ENCODE assay signal across 27 mouse cellular contexts in genomic region chr9:14921254-14921653, GRCm38 (mm10). TPM values are rescaled to one million over a fixed set of nuclear protein-coding genes. Genes with fewer than 3 reads are reported as not detected.
DNase-seq lines count a peak whose midpoint lies in the region; ATAC-seq and TF ChIP-seq lines count a peak whose summit lies in the region.
"Had no signal": no experiment of that assay in that cellular context is flagged by ENCODE, and none has a peak within 500 bp of the region (broad histone marks: within the 10 kb centered on the region; RNA-seq: fewer than 3 reads in every experiment).

No protein-coding gene starts in this region.

- H3K4me2 ChIP-seq in forebrain, postnatal 0 days (ENCODE audit: low read depth), result no peak overlapping the region
- no peak overlapping the region for H3K4me2 ChIP-seq in forebrain, embryonic 12.5 days
- H3K4me2 ChIP-seq in midbrain, embryonic 11.5 days, result no peak overlapping the region
- H3K4me2 ChIP-seq in midbrain, embryonic 15.5 days, result no peak overlapping the region

- H3K27me3 ChIP-seq in forebrain, postnatal 0 days (ENCODE audit: insufficient read depth, low read length), result no peaks in the 10 kb centered on the region
- no peaks in the 10 kb centered on the region for H3K27me3 ChIP-seq in forebrain, embryonic 12.5 days
- no peaks in the 10 kb centered on the region for H3K27me3 ChIP-seq in midbrain, embryonic 11.5 days (ENCODE audit: control insufficient read depth, insufficient read depth, low read length)
- H3K27me3 ChIP-seq in midbrain, embryonic 15.5 days (replicated peaks), result no peaks in the 10 kb centered on the region
- H3K27me3 ChIP-seq: Patski had no signal

- no peaks in the 10 kb centered on the region for H3K4me1 ChIP-seq in forebrain, postnatal 0 days (ENCODE audit: insufficient read depth)
- H3K4me1 ChIP-seq in forebrain, embryonic 12.5 days, result peaks cover 8% of the 10 kb centered on the region; the same call in 1 of the 2 replicates
- H3K4me1 ChIP-seq in midbrain, embryonic 11.5 days (ENCODE audit: control insufficient read depth, insufficient read depth, low read length), result no peaks in the 10 kb centered on the region
- H3K4me1 ChIP-seq in midbrain, embryonic 15.5 days, result peaks cover 5% of the 10 kb centered on the region; the same call in 1 of the 2 replicates

- no peak overlapping the region for H3K27ac ChIP-seq in forebrain, postnatal 0 days (ENCODE audit: low read depth, low read length)
- H3K27ac ChIP-seq in forebrain, embryonic 12.5 days, result no peak overlapping the region
- H3K27ac ChIP-seq in midbrain, embryonic 11.5 days (ENCODE audit: low read depth, low read length), result no peak overlapping the region
- H3K27ac ChIP-seq in midbrain, embryonic 15.5 days, result no peak overlapping the region
- H3K27ac ChIP-seq: limb, embryonic 10.5 days; stomach, postnatal 0 days had no signal

- H3K36me3 ChIP-seq in forebrain, postnatal 0 days (ENCODE audit: insufficient read depth), result no peaks in the 10 kb centered on the region
- H3K36me3 ChIP-seq in forebrain, embryonic 12.5 days (replicated peaks), result no peaks in the 10 kb centered on the region
- no peaks in the 10 kb centered on the region for H3K36me3 ChIP-seq in midbrain, embryonic 11.5 days (ENCODE audit: control insufficient read depth, insufficient read depth, low read length)
- no peaks in the 10 kb centered on the region for H3K36me3 ChIP-seq in midbrain, embryonic 15.5 days (replicated peaks)
- H3K36me3 ChIP-seq: limb, embryonic 10.5 days had no signal

- ATAC-seq in forebrain, postnatal 0 days, result peak; percentile 87
- no peak for ATAC-seq in forebrain, embryonic 12.5 days (ENCODE audit: low FRiP score)
- ATAC-seq in midbrain, embryonic 11.5 days (ENCODE audit: low FRiP score), result 0 out of 2 replicates have a peak, but pooled peaks have one; percentile 35
- no peak; the same call in 1 of the 2 replicates for ATAC-seq in midbrain, embryonic 15.5 days (replicated peaks)
- peak; percentile 59 for ATAC-seq in CD4-positive, CD25-positive, alpha-beta regulatory T cell, adult 4 months
- ATAC-seq in inflammation-experienced regulatory T-cells, adult 6 months, result peak; percentile 46
- ATAC-seq: liver, postnatal 0 days; Patski had no signal

- no peak for TF ChIP-seq CTCF in forebrain, postnatal 0 days (IDR thresholded peaks at IDR 0.05; ENCODE audit: low read depth)

- 44% methylated on average over 4 of the region's 4 CpGs for WGBS in forebrain, postnatal 0 days
- WGBS in forebrain, embryonic 12.5 days, result 60% methylated on average over 4 of the region's 4 CpGs
- 66% methylated on average over 4 of the region's 4 CpGs for WGBS in midbrain, embryonic 11.5 days
- 56% methylated on average over 4 of the region's 4 CpGs for WGBS in midbrain, embryonic 15.5 days

- no peaks in the 10 kb centered on the region for H3K9me3 ChIP-seq in forebrain, postnatal 0 days (ENCODE audit: low read length)
- no peaks in the 10 kb centered on the region for H3K9me3 ChIP-seq in forebrain, embryonic 12.5 days
- no peaks in the 10 kb centered on the region for H3K9me3 ChIP-seq in midbrain, embryonic 11.5 days (ENCODE audit: control insufficient read depth, low read length)
- no peaks in the 10 kb centered on the region for H3K9me3 ChIP-seq in midbrain, embryonic 15.5 days
- H3K9me3 ChIP-seq: limb, embryonic 10.5 days had no signal

- no peak overlapping the region for H3K4me3 ChIP-seq in forebrain, postnatal 0 days (ENCODE audit: low read depth, low read length)
- H3K4me3 ChIP-seq in forebrain, embryonic 12.5 days (replicated peaks), result no peak overlapping the region
- H3K4me3 ChIP-seq in midbrain, embryonic 11.5 days (ENCODE audit: low read depth, low read length), result no peak overlapping the region
- H3K4me3 ChIP-seq in midbrain, embryonic 15.5 days, result no peak overlapping the region
- H3K4me3 ChIP-seq: limb, embryonic 10.5 days had no signal

- no peak overlapping the region for H3K9ac ChIP-seq in forebrain, postnatal 0 days
- H3K9ac ChIP-seq in forebrain, embryonic 12.5 days, result no peak overlapping the region
- H3K9ac ChIP-seq in midbrain, embryonic 11.5 days (ENCODE audit: low read length), result no peak overlapping the region
- no peak overlapping the region for H3K9ac ChIP-seq in midbrain, embryonic 15.5 days
- H3K9ac ChIP-seq: liver, postnatal 0 days had no signal

- no peak for DNase-seq in forebrain, postnatal 0 days
- DNase-seq in midbrain, embryonic 11.5 days (ENCODE audit: low spot score, missing footprints), result no peak
- DNase-seq in lung, postnatal 36 days, result no peak
- no peak for DNase-seq in right cerebral cortex, postnatal 14 days
- DNase-seq: adrenal gland, postnatal 10 days; B cell, adult 2 months; cerebellum, postnatal 10 days; embryo, embryonic 11 days; kidney, postnatal 36 days; layer of hippocampus, adult 9-11 months; liver, postnatal 0 days; lung, postnatal 10 days; retina, postnatal 1 day; right cerebral cortex, postnatal 4 days; thymus, postnatal 14 days had no signal

RNA-seq across cellular contexts. Expression of gene Izumo1r, which starts 17.5 kb away (rescaled TPM):
- total RNA-seq in forebrain, postnatal 0 days (2014; rRNA removed), result not detected in 2 replicates
- polyA plus RNA-seq in forebrain, postnatal 0 days (2015; fragmentation: Nextera tagmentation; extraction: Ambion mirVana), result not detected in 2 replicates
- not detected in 2 replicates for polyA plus RNA-seq in forebrain, embryonic 12.5 days (2016; fragmentation: Nextera tagmentation; extraction: Ambion mirVana)
- polyA plus RNA-seq in midbrain, embryonic 11.5 days (2014; fragmentation: Nextera tagmentation; extraction: Ambion mirVana), result not detected in 2 replicates
- not detected in 2 replicates for polyA plus RNA-seq in midbrain, embryonic 15.5 days (2015; fragmentation: Nextera tagmentation; extraction: Ambion mirVana)
- 1,000 to 10,000 TPM; 1,336 to 1,816 TPM for polyA plus RNA-seq in CD4-positive, CD25-positive, alpha-beta regulatory T cell, adult 4 months (2017; shearing (Covaris generic))
- polyA plus RNA-seq in inflammation-experienced regulatory T-cells, adult 6 months (2017; shearing (Covaris generic)), result 1,000 to 10,000 TPM in 2 of 3 experiments, 100 to 1,000 TPM in 1; 294 to 1,489 (median 1,424) TPM
- total RNA-seq: hematopoietic stem cell, adult 5-6 weeks; left cerebral cortex, adult 8-10 months; liver, adult 2 months had no signal
- polyA plus RNA-seq: heart, embryonic 14.5 days; limb, embryonic 10.5 days; liver, postnatal 0 days; neural tube, embryonic 11.5 days; Patski; stomach, postnatal 0 days had no signal

Comparison
In these comparisons a context has a peak if more than half of its experiments do, and no peak if none do; other contexts are left out.
1. ATAC-seq: peak in forebrain, postnatal 0 days (single experiment), midbrain, embryonic 11.5 days (single experiment), CD4-positive, CD25-positive, alpha-beta regulatory T cell, adult 4 months (single experiment) and inflammation-experienced regulatory T-cells, adult 6 months (single experiment); none in forebrain, embryonic 12.5 days (single experiment) and midbrain, embryonic 15.5 days (single experiment).
2. RNA of gene Izumo1r, which starts 17.5 kb away (polyA plus RNA-seq): 1,336 to 1,816 TPM in CD4-positive, CD25-positive, alpha-beta regulatory T cell, adult 4 months and 294 to 1,489 TPM in inflammation-experienced regulatory T-cells, adult 6 months; not detected in forebrain, postnatal 0 days, not detected in forebrain, embryonic 12.5 days, not detected in midbrain, embryonic 11.5 days and not detected in midbrain, embryonic 15.5 days; every median in the first group is over 100 times any median in the second.